Mouse (Mus musculus) stomach, postnatal 0 days (tissue): ENCODE measurements around the gene Frs3.

ENCODE experiments used
- CTCF ChIP-seq: IDR thresholded peaks from 2 replicates; pipeline ENCODE4 v1.5.1; 2016; ENCODE audit warnings: antibody characterized with exemption, low read depth, mild to moderate bottlenecking, moderate library complexity
- EP300 ChIP-seq: optimal IDR thresholded peaks from 2 replicates; pipeline ENCODE3; 2016; ENCODE audit warnings: antibody characterized with exemption

GRCm38 (mm10) chr17:47748791-47749553, 60.1 kb downstream of the Frs3 start:
- no peak for TF ChIP-seq CTCF
- no peak for TF ChIP-seq EP300
